Mouse (Mus musculus) stomach, postnatal 0 days (tissue): ENCODE data around the gene Fosl2. TPM values are rescaled to one million over a fixed set of nuclear protein-coding genes. Genes with fewer than 3 reads are reported as not detected.
A peak's percentile ranks its signal among the peaks of the same experiment; 100 is the strongest.

Experiments used
- ATAC-seq: fragments of 200-750 bp; cut with Nextera tagmentation; 2 replicates; pipeline ENCODE4 v1.8.0; 2017; ENCODE audit not compliant: low FRiP score, low TSS enrichment
- DNase-seq: peaks from one replicate; pipeline ENCODE4 v3.0.0-alpha.2; 2016; ENCODE audit warnings: low spot score
- H3K27ac ChIP-seq: fragments of 300-500 bp; sonication (generic); replicated peaks from 2 replicates; pipeline ENCODE4 v1.5.1; 2014; ENCODE audit warnings: mild to moderate bottlenecking, control low read depth
- H3K27me3 ChIP-seq: fragments of 300-500 bp; sonication (generic); 2 replicates; pipeline ENCODE4 v1.6.1; 2014; ENCODE audit warnings: low read length; ENCODE audit not compliant: control insufficient read depth, insufficient read depth
- H3K36me3 ChIP-seq: fragments of 300-500 bp; sonication (generic); 2 replicates; pipeline ENCODE4 v1.6.1; 2014; ENCODE audit warnings: low read length, mixed read lengths; ENCODE audit not compliant: control insufficient read depth, insufficient read depth
- H3K4me1 ChIP-seq: fragments of 300-500 bp; sonication (generic); replicated peaks from 2 replicates; pipeline ENCODE4 v1.6.1; 2014; ENCODE audit warnings: antibody characterized with exemption; ENCODE audit not compliant: control insufficient read depth, insufficient read depth
- H3K4me2 ChIP-seq: fragments of 300-500 bp; sonication (generic); replicated peaks from 2 replicates; pipeline ENCODE4 v1.6.1; 2014; ENCODE audit warnings: low read depth, mild to moderate bottlenecking, control low read depth, moderate library complexity
- H3K4me3 ChIP-seq: fragments of 300-500 bp; sonication (generic); 2 replicates; pipeline ENCODE4 v1.5.1; 2014; ENCODE audit warnings: low read depth, low read length, control low read depth
- H3K9ac ChIP-seq: fragments of 300-500 bp; sonication (generic); 2 replicates; pipeline ENCODE4 v1.6.1; 2014; ENCODE audit warnings: mild to moderate bottlenecking, low read length, control low read depth, mixed read lengths
- H3K9me3 ChIP-seq: fragments of 300-500 bp; sonication (generic); 2 replicates; pipeline ENCODE4 v1.6.1; 2016; ENCODE audit warnings: low read length; ENCODE audit not compliant: control insufficient read depth
- CTCF ChIP-seq: IDR thresholded peaks from 2 replicates; pipeline ENCODE4 v1.5.1; 2016; ENCODE audit warnings: antibody characterized with exemption, low read depth, mild to moderate bottlenecking, moderate library complexity
- EP300 ChIP-seq: optimal IDR thresholded peaks from 2 replicates; pipeline ENCODE3; 2016; ENCODE audit warnings: antibody characterized with exemption
- WGBS: fragments of 180-500 bp; shearing (Covaris S2); extraction: QIAGEN DNeasy Blood & Tissue Kit; methylation state at CpG from one replicate; pipeline ENCODE4 v1.1.7; 2014; 5-methylcytosine and 5-hydroxymethylcytosine counted together
- polyA plus RNA-seq: library from polyadenylated mRNA; unstranded; fragments of >200 nt; fragmentation: Nextera tagmentation; extraction: Ambion mirVana; gene quantifications from 2 replicates; pipeline ENCODE4 v1.2.1, GENCODE M21; 2015

Fosl2 gene
- polyA plus RNA-seq, 1 experiment from 2014 or later: 10.5 TPM

GRCm38 (mm10) chr5:32127226-32127625, 8.4 kb upstream of the Fosl2 start:
- H3K4me2 ChIP-seq: no peak overlapping the region
- 0 out of 2 replicates have a peak, but pooled peaks cover 1% of the 10 kb centered on the region for H3K4me1 ChIP-seq
- 85% methylated on average over 3 of the region's 3 CpGs for WGBS
- H3K27me3 ChIP-seq: no peaks in the 10 kb centered on the region
- H3K9me3 ChIP-seq: no peaks in the 10 kb centered on the region
- H3K36me3 ChIP-seq: no peaks in the 10 kb centered on the region
- H3K4me3 ChIP-seq: no peak overlapping the region
- no peak for TF ChIP-seq EP300
- TF ChIP-seq CTCF: no peak
- DNase-seq: no peak
- ATAC-seq: no peak
- no peak overlapping the region for H3K27ac ChIP-seq
- H3K9ac ChIP-seq: no peak overlapping the region

GRCm38 (mm10) chr5:32127927-32128326, 7.7 kb upstream of the Fosl2 start:
- Histone ChIP-seq H3K9ac (no peak overlapping the region), H3K4me1 (0 out of 2 replicates have a peak, but pooled peaks cover 2% of the 10 kb centered on the region), H3K4me2 (no peak overlapping the region), H3K4me3 (no peak overlapping the region), H3K27me3 (no peaks in the 10 kb centered on the region), H3K9me3 (no peaks in the 10 kb centered on the region), H3K27ac (no peak overlapping the region), H3K36me3 (no peaks in the 10 kb centered on the region)
- WGBS: 48% methylated on average over 3 of the region's 3 CpGs
- DNase-seq (no peak), ATAC-seq (no peak)
- TF ChIP-seq EP300: no peak
- no peak for TF ChIP-seq CTCF

DNA sequence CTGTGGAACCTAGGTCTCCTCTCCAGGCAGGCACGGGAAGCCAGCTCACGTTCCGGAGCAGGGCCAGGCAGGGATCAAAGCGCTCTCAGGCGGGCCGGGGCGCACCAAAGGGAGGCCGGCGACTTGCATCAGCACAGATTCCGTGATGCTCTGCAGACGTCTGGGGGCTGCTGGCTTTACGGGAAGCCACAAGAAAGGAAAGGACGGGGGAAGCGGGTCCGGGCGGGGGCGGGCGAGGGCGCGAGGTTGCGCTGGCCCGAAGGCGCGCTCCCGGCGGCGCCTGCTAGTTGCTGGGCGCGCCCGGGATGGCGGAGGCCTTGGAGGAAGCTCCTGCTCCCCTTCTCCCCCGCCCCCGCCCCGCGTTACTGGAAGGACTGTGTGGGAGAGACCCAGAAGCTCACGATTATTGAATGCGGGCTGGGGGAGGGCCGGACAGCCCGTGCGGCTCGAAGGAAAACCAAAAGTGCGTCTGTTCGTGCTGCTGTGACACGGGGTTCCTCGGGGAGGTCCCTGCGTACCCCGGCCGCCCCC, 2.6 kb upstream of the Fosl2 start:
- DNase-seq: peak; percentile 83
- ATAC-seq: peak; percentile 12; the same call in 1 of the 2 replicates

GRCm38 (mm10) chr5:32133549-32134004, 2.0 kb upstream of the Fosl2 start:
- 0% methylated on average over 20 of the region's 20 CpGs for WGBS
- Histone ChIP-seq H3K4me3 (peak overlapping the region; percentile 95), H3K27ac (peak overlapping the region; percentile 100), H3K27me3 (no peaks in the 10 kb centered on the region), H3K4me1 (0 out of 2 replicates have a peak, but pooled peaks cover 2% of the 10 kb centered on the region), H3K36me3 (no peaks in the 10 kb centered on the region), H3K9ac (peak overlapping the region; percentile 82), H3K4me2 (peak overlapping the region; percentile 79), H3K9me3 (no peaks in the 10 kb centered on the region)
- TF ChIP-seq EP300 (peak; percentile 74), CTCF (peak; percentile 19; the same call in 1 of the 2 replicates)
- ATAC-seq: peak; percentile 66
- DNase-seq: peak; percentile 93

More for the DNA sequence above, 2.6 kb upstream of the Fosl2 start:
- H3K27me3 ChIP-seq: no peaks in the 10 kb centered on the region
- peak overlapping the region; percentile 79 for H3K4me2 ChIP-seq
- peak overlapping the region; percentile 100 for H3K27ac ChIP-seq
- peak overlapping the region; percentile 95 for H3K4me3 ChIP-seq
- no peak for TF ChIP-seq EP300
- TF ChIP-seq CTCF: no peak; the same call in 1 of the 2 replicates
- no peaks in the 10 kb centered on the region for H3K9me3 ChIP-seq
- 0 out of 2 replicates have a peak, but pooled peaks cover 2% of the 10 kb centered on the region for H3K4me1 ChIP-seq
- H3K36me3 ChIP-seq: no peaks in the 10 kb centered on the region
- H3K9ac ChIP-seq: peak overlapping the region; percentile 82
- whole genome bisulfite sequencing: under 1% methylated on average over 42 of the region's 48 CpGs

- Histone ChIP-seq H3K4me2 (peak overlapping the region; percentile 79), H3K4me3 (peak overlapping the region; percentile 95), H3K4me1 (0 out of 2 replicates have a peak, but pooled peaks cover 2% of the 10 kb centered on the region), H3K27me3 (no peaks in the 10 kb centered on the region), H3K9ac (peak overlapping the region; percentile 82; the same call in 1 of the 2 replicates), H3K36me3 (no peaks in the 10 kb centered on the region), H3K9me3 (no peaks in the 10 kb centered on the region), H3K27ac (peak overlapping the region; percentile 100)
- WGBS: 4% methylated on average over 21 of the region's 21 CpGs
- DNase-seq: peak; percentile 85
- no peak for ATAC-seq
- TF ChIP-seq CTCF: no peak
- TF ChIP-seq EP300: peak; percentile 2
These were observed 1.4 kb upstream of the Fosl2 start for GRCm38 (mm10) chr5:32134051-32134732.
